Mouse (Mus musculus): ENCODE results near the gene Gpr156.

- TF ChIP-seq CTCF (IDR thresholded peaks at IDR 0.05; ENCODE audit: extremely low read depth, insufficient read length, insufficient replicate concordance, low read depth, low read length), result no peak
- no peak for TF ChIP-seq POLR2A (IDR thresholded peaks at IDR 0.05; ENCODE audit: low read depth, low read length)
These were observed 100.7 kb downstream of the Gpr156 start for GRCm38 (mm10) chr16:38016928-38017524.

All from small intestine, adult 2 months (tissue).